Mouse (Mus musculus): ENCODE measurements around the gene Phospho2.
A peak's percentile ranks its signal among the peaks of the same experiment; 100 is the strongest.

Gene Phospho2

DNA sequence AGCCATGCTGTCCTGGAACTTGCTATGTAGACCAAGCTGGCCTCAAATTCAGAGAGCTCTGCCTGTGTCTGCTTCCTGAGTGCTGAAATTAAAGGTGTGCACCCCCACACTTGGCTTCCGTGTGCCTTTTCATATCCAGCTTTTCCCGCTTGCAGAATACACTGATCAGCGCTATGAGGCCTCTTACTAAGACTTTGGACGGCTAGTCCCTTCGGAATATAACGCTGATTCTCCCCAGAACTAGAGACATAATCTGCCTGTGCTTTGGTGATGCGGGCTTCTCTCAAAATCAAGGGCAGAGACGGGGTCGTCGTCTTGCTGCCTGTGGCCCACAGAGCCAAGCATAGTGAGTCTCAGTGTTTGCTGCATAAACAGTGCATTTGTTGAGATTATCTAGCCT is 36.5 kb downstream of the Phospho2 start:
- DNase-seq: no peak

DNA sequence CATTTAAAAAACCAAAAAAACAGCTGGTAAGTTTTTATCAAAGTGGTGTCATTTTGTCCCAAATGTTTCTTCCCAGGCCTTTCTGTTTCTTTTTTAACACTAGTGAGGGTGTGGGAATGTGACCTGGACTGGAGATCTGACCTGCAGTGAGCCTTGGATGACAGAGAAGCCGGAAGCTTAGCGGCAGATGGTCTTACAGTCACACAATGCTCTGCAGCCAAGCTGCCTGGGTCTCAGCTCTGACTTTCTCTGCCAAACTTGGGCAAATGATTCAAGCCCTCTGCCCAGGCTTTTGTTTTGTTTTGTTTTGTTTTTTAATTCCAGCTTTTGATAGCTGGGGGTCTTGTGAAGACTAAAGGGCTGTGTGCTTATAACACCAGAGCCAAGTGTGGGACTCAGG is 37.0 kb downstream of the Phospho2 start:
- peak; percentile 13 to 28 for DNase-seq

DNA sequence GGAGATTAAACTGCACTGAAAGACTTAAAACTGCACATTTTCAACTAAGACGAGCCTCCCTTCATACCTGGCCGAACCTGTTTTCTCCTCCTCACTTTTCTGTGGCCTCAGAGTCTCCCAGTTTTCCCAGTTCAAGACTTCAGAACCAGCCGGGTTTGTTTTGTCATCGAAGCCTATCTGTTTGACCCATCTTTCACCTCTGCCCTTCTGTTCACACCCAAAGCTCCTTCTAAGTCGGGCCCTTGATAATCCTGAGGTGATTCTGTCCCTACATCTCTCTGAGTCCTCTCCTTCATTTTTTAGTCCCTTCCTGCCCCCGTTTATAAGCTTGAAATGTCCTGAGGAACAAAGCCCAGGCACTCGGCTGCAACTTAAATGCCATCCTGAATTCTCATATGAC is 38.6 kb downstream of the Phospho2 start:
- DNase-seq: no peak

DNA sequence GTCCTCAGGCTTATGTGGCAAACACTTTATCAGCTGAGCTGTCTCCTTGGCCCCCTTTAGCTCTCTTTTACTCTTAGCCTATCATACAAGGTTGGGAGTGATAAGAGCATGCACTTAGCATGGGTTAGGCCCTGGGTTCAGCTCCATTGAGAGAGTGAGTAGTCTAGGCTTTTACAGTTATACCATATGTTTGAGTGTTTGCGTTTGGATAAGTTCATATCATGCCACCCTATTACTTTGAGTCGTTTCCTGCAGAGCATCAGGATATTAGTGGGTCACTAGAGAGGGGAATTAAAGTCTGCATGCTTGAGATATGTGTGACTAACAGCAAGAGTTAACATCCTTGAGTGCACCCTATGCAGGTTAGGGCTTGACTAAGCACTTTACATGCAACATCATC is 40.3 kb downstream of the Phospho2 start:
- no peak for DNase-seq

- DNase-seq: no peak
Observed at GRCm38 (mm10) chr2:69830116-69830515, 40.7 kb downstream of the Phospho2 start.

DNA sequence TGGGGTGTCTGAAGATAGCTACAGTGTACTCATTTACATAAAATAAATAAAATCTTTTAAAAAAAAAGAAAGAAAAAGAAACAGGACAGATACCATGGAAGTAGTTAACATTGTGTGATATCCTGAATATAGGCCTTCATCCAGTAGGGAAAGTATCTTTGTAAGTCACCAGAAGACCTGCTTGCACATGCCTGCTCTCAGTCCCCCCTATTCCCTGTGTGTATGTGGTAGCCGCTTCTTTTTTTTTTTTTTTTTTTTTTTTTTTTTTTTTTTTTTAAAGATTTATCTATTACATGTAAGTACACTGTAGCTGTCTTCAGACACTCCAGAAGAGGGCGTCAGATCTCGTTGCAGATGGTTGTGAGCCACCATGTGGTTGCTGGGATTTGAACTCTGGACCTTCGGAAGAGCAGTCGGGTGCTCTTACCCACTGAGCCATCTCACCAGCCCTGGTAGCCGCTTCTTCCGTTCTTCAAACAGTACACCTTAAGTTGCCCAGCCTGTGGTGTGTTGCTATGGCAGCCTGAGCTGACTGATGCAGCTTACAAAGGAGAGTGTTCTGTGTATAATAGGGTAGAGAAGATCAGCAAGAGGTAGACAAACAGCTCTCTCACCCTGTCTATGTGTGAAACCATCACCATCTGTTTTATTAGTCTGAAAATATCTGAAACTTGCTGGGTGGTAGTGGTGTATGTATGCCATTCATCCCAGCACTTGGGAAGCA is 48.0 kb downstream of the Phospho2 start:
- no peak for DNase-seq

GRCm38 (mm10) chr2:69837996-69838395 is 48.6 kb downstream of the Phospho2 start:
- no peak for DNase-seq

- no peak for DNase-seq
Observed at GRCm38 (mm10) chr2:69838707-69839106, 49.3 kb downstream of the Phospho2 start.

DNA sequence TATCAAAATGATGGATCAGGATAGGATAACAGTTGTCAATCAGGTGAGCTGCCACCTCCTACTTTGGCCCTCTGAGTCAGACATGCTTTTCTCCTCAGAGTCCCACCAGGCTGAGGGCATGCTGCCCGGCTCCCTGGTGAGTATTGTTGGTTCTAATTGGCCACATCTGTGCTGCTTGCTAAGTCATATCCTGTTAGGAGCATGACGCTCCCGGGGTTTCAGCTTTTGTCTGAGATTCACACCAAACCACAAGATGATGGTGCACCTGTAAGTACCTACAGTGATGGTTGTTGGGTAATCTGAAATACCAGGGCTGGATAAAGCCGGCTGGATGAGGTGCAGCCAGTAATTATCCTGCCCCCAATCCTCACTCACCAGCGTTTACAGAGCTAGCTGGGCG is 50.8 kb downstream of the Phospho2 start:
- DNase-seq: no peak

DNA sequence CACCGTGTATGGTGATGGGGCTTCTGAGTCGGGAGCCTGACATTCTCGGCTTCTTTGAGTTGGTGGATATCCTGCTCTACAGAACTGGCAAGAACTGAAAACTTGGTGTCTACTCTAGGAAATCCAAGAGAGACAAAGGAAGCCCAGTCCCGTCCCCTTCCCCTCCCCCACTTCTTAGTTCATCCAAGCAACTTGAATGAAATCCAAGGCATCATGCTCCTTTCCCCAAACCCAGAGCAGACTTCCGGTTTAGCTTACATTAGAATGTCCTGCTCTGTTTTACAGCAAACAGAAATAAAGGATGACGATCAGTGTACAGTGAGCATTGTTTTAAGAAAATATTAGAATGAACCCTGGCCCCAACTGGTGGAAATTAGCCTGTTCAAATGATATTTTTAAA is 59.8 kb downstream of the Phospho2 start:
- peak; percentile 16 to 24 for DNase-seq
